Mouse (Mus musculus): ENCODE results near the gene Hlf.

The Hlf gene

GRCm38 (mm10) chr11:90390817-90391173 lies at the start of gene Hlf:
Hlf (minus strand) TSS chr11:90390895.
- DNase-seq (ENCODE audit: low spot score): peak; percentile 93

GRCm38 (mm10) chr11:90438768-90439167 lies 48.1 kb upstream of the Hlf start:
- DNase-seq (ENCODE audit: low spot score): no peak

- DNase-seq (ENCODE audit: low spot score): no peak
These were observed 34.5 kb upstream of the Hlf start for GRCm38 (mm10) chr11:90425207-90425525.

- DNase-seq (ENCODE audit: low spot score): peak; percentile 55
These were observed 33.9 kb upstream of the Hlf start for GRCm38 (mm10) chr11:90424334-90425206.

GRCm38 (mm10) chr11:90423896-90424295 lies 33.2 kb upstream of the Hlf start:
- no peak for DNase-seq (ENCODE audit: low spot score)

GRCm38 (mm10) chr11:90419706-90420105 lies 29.0 kb upstream of the Hlf start:
- no peak for DNase-seq (ENCODE audit: low spot score)

- peak; percentile 97 for DNase-seq (ENCODE audit: low spot score)
These were observed 27.2 kb upstream of the Hlf start for GRCm38 (mm10) chr11:90417921-90418320.

GRCm38 (mm10) chr11:90417011-90417410 lies 26.3 kb upstream of the Hlf start:
- no peak for DNase-seq (ENCODE audit: low spot score)

GRCm38 (mm10) chr11:90398850-90399249 lies 8.2 kb upstream of the Hlf start:
- DNase-seq (ENCODE audit: low spot score): no peak

- DNase-seq (ENCODE audit: low spot score): no peak
These were observed 833 bp upstream of the Hlf start for GRCm38 (mm10) chr11:90391271-90392185.

- no peak for DNase-seq (ENCODE audit: low spot score)
These were observed 536 bp downstream of the Hlf start for GRCm38 (mm10) chr11:90389902-90390816.

- peak; percentile 55 for DNase-seq (ENCODE audit: low spot score)
These were observed 1.4 kb downstream of the Hlf start for GRCm38 (mm10) chr11:90389174-90389901.

GRCm38 (mm10) chr11:90387501-90388440 lies 2.9 kb downstream of the Hlf start:
- DNase-seq (ENCODE audit: low spot score): no peak

- DNase-seq (ENCODE audit: low spot score): no peak
These were observed 8.6 kb downstream of the Hlf start for GRCm38 (mm10) chr11:90382005-90382611.

GRCm38 (mm10) chr11:90381113-90381512 lies 9.6 kb downstream of the Hlf start:
- DNase-seq (ENCODE audit: low spot score): no peak

GRCm38 (mm10) chr11:90380131-90380685 lies 10.5 kb downstream of the Hlf start:
- DNase-seq (ENCODE audit: low spot score): no peak

GRCm38 (mm10) chr11:90378008-90378407 lies 12.7 kb downstream of the Hlf start:
- DNase-seq (ENCODE audit: low spot score): no peak

GRCm38 (mm10) chr11:90376436-90376835 lies 14.3 kb downstream of the Hlf start:
- no peak for DNase-seq (ENCODE audit: low spot score)

- no peak for DNase-seq (ENCODE audit: low spot score)
These were observed 19.1 kb downstream of the Hlf start for GRCm38 (mm10) chr11:90371470-90372100.

Measured in embryo, embryonic 10 days (tissue).